Mouse (Mus musculus) embryonic fibroblast, embryonic 13.5 days (primary cell): Measurements from ENCODE around the gene Hist1h4c. TPM values are rescaled to one million over a fixed set of nuclear protein-coding genes. Genes with fewer than 3 reads are reported as not detected.
A peak's percentile ranks its signal among the peaks of the same experiment; 100 is the strongest.
"Not testable (repeated sequence)": the region's sequence is repeated elsewhere in the genome, so short reads cannot be mapped to it uniquely, and the experiment has no call there.

Source experiments
- H3K27ac ChIP-seq: 2 replicates; pipeline ENCODE4 v1.5.1; 2012; ENCODE audit warnings: low read length, control low read depth, inconsistent platforms; ENCODE audit not compliant: insufficient read depth
- H3K4me1 ChIP-seq: 2 replicates; pipeline ENCODE4 v1.6.1; 2011; ENCODE audit warnings: low read length; ENCODE audit not compliant: control insufficient read depth, insufficient read depth
- H3K4me3 ChIP-seq: 2 replicates; pipeline ENCODE4 v1.5.1; 2011; ENCODE audit warnings: mild to moderate bottlenecking, control low read depth, low read length; ENCODE audit not compliant: insufficient read depth
- CTCF ChIP-seq: IDR thresholded peaks from 2 replicates; pipeline ENCODE4 v1.5.1; 2011; ENCODE audit warnings: mild to moderate bottlenecking, control low read depth, low read length, moderate library complexity, borderline replicate concordance; ENCODE audit not compliant: insufficient read depth
- POLR2A ChIP-seq: IDR thresholded peaks from 2 replicates; pipeline ENCODE4 v1.6.1; 2011; ENCODE audit warnings: low read depth, mild to moderate bottlenecking, control low read depth, low read length, moderate library complexity
- polyA plus RNA-seq: library from polyadenylated mRNA; stranded (reverse); fragments of >200 nt; gene quantifications from 2 replicates; pipeline ENCODE4 v1.2.4, GENCODE M21; 2011; ENCODE audit warnings: low read depth; ENCODE audit not compliant: missing spikeins, insufficient read length

Gene Hist1h4c
- polyA plus RNA-seq, 1 experiment: 3.8 TPM

DNA sequence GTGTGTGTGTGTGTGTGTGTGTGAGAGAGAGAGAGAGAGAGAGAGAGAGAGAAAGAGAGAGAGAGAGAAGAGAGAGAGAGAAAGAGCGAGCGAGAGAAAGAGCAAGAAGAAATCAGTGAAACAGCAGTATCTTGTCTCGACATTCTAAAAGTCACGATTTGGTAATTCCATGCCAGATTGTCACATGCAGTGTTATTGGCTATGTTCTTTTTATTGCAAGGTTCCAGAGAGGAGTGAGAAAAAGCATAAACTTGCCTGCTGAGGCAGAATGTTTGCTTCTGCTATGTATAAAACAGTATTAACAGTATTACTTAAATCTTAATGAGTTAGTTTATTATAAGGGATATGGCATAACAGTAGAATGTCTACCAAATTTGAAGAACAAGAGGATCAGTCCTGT, 12.3 kb downstream of the Hist1h4c start:
- Histone ChIP-seq H3K4me3 (peak overlapping the region; percentile 95), H3K4me1 (peaks cover 2% of the 10 kb centered on the region; the same call in 1 of the 2 replicates), H3K27ac (peak overlapping the region; percentile 98)
- TF ChIP-seq CTCF: no peak
- no peak for TF ChIP-seq POLR2A

DNA sequence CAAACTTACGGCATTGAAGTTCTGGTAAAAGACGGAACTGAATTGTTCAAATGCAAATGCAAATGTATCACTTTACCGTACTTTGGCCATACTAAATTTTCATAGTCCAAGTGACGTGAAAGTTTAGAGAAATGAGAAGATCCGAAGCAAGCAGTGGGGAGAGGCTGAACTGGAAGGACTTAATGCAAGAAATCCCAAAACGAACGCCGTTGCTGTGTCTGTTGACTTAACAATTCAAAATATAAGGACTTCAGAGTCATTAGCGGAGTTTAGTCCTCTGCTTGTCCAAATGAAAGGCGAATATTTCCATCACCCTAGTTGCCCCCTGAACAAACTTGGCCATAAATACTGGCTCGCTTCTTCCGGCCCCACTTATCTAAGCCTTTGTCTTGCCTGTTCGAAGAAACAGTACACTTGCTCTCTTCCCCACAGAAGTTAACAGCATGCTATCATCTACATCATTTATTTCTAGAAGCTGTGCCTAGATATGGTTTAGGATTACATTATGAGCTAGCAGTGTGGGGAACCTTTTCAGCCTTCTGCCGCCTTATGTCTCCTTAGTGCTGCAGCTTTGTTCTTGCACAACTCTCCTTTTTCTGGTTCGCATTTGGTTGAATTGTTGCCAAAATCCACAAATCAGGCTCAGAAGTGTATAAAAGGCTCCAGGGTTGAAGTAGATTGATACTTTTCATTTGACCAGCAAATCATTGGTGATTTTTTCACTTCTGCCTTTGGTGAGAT, 13.0 kb downstream of the Hist1h4c start:
- peak overlapping the region; percentile 98 for H3K27ac ChIP-seq
- peak overlapping the region; percentile 95 for H3K4me3 ChIP-seq
- H3K4me1 ChIP-seq: peaks cover 2% of the 10 kb centered on the region; the same call in 1 of the 2 replicates
- TF ChIP-seq CTCF: no peak
- TF ChIP-seq POLR2A: peak; percentile 46; the same call in 1 of the 2 replicates

DNA sequence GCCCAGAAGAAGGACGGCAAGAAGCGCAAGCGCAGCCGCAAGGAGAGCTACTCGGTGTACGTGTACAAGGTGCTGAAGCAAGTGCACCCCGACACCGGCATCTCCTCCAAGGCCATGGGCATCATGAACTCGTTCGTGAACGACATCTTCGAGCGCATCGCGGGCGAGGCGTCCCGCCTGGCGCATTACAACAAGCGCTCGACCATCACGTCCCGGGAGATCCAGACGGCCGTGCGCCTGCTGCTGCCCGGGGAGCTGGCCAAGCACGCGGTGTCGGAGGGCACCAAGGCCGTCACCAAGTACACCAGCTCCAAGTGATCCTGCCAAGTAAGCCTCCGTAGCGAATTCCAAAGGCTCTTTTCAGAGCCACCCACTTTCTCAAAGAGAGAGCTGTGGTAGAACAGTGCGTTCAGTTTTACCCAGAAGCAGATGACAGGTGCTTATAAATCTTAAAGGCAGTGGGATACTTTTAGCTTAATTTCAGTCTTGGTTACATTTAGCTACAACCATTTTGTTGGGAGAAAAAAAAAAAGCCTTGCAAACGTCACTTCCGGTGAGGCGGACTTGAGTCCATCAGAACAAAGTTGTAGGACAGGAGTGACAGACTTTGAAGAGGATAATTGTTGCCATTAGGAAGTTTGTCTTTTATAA, 13.8 kb downstream of the Hist1h4c start:
- Histone ChIP-seq H3K27ac (peak overlapping the region; percentile 98), H3K4me3 (peak overlapping the region; percentile 95)
- H3K4me1 ChIP-seq: not testable (repeated sequence)
- peak; percentile 71 for TF ChIP-seq POLR2A

DNA sequence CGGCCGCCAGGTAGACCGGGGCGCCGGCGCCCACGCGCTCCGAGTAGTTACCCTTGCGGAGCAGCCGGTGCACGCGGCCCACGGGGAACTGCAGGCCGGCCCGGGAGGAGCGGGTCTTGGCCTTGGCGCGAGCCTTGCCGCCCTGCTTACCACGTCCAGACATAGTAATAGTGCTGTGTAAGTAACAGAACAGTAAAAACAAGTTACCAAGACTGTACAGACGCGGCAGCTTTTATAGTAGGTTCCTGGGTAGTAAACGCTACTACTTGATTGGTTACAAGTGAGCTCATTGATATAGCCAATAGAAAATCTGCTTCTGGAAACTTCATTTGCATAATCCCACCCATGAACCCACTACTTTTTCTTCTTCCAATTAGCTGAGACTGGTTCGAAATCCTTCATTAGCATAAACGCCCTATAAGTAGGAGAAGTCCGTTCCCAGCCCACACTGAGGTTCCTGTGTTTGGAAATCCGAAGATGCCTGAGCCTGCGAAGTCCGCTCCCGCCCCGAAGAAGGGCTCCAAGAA, 14.4 kb downstream of the Hist1h4c start, which contains the start of the genes Hist1h2ac and Hist1h2bc:
Gene Hist1h2ac, minus strand, starts transcription at position 194 of the 527 bp plus-strand sequence.
Gene Hist1h2bc, plus strand, starts transcription at position 445 of the 527 bp plus-strand sequence.
- no peak for TF ChIP-seq CTCF
- TF ChIP-seq POLR2A: peak; percentile 58
- Histone ChIP-seq H3K4me1 (peaks cover 2% of the 10 kb centered on the region; the same call in 1 of the 2 replicates), H3K27ac (peak within 1 kb of the TSS; percentile 98), H3K4me3 (peak within 1 kb of the TSS; percentile 95)

DNA sequence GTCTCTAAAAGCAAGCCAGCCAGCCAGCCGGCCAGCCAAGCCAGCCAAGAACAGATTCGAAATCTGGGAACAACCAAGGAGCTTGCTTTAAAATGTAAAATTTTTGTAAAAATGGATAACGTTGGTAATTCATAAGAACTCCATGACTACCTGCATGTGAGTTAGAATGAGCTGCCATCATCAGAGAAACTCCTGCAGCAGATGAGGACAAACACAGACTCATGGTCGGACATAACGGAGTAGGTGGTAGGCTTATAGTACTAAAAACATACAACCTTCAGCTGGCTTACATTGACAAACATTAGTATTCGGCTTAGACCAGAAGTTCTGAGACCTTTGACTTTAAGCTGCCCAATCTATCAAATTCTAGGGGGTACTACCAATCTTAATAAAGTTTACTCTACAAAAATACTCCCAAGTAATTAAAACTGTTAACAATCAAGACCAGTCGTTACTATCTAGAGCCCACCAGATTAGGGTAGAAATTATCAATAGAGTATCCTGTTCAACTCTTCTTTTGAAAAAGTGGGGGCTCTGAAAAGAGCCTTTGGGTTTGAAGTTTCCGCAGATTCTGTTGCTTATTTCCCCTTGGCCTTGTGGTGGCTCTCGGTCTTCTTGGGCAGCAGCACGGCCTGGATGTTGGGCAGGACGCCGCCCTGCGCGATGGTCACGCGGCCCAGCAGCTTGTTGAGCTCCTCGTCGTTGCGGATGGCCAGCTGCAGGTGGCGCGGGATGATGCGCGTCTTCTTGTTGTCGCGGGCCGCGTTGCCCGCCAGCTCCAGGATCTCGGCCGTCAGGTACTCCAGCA, 15.1 kb downstream of the Hist1h4c start:
- H3K4me3 ChIP-seq: peak overlapping the region; percentile 51
- peak; percentile 72 for TF ChIP-seq POLR2A
- not testable (repeated sequence) for H3K4me1 ChIP-seq
- peak overlapping the region; percentile 70 for H3K27ac ChIP-seq

DNA sequence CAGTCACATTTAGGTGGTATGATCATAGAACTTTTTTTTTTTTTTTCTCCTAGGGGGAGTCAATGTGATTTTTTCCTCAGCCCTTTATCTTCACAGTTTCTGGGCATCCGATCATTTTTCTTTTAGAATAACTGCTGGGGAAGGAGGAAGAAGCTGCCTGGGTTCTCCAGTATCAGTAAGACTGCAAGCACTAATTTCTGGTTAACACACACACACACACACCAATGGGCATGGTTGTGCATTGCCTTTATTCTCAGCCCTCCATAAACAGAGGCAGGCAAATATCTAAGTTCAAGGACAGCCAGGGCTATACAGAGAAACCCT, 15.7 kb downstream of the Hist1h4c start:
- Histone ChIP-seq H3K4me1 (peaks cover 2% of the 10 kb centered on the region; the same call in 1 of the 2 replicates), H3K4me3 (peak overlapping the region; percentile 49), H3K27ac (peak overlapping the region; percentile 70)
- TF ChIP-seq CTCF (no peak), POLR2A (no peak; the same call in 1 of the 2 replicates)

- peak overlapping the region; percentile 70 for H3K27ac ChIP-seq
- H3K4me3 ChIP-seq: no peak overlapping the region
Measured at GRCm38 (mm10) chr13:23681990-23682582, 16.2 kb downstream of the Hist1h4c start.

GRCm38 (mm10) chr13:23662536-23662935, 35.7 kb downstream of the Hist1h4c start:
- H3K27ac ChIP-seq: no peak overlapping the region
- TF ChIP-seq CTCF: no peak
- H3K4me3 ChIP-seq: no peak overlapping the region
- peaks cover 9% of the 10 kb centered on the region for H3K4me1 ChIP-seq

More at GRCm38 (mm10) chr13:23681990-23682582, 16.2 kb downstream of the Hist1h4c start:
- peaks cover 2% of the 10 kb centered on the region; the same call in 1 of the 2 replicates for H3K4me1 ChIP-seq
- TF ChIP-seq CTCF (no peak), POLR2A (no peak)

- peak overlapping the region; percentile 89 for H3K27ac ChIP-seq
Measured at GRCm38 (mm10) chr13:23659636-23660366, 38.5 kb downstream of the Hist1h4c start.

More at GRCm38 (mm10) chr13:23659636-23660366, 38.5 kb downstream of the Hist1h4c start:
- peaks cover 9% of the 10 kb centered on the region for H3K4me1 ChIP-seq
- TF ChIP-seq CTCF: no peak
- 0 out of 2 replicates have a peak, but pooled peaks have one; percentile 13 for TF ChIP-seq POLR2A
- H3K4me3 ChIP-seq: no peak overlapping the region

Other genes with a start within 250 kb of the Hist1h4c start
- not detected in 2 replicates for gene Btn1a1, start 232.6 kb downstream of the Hist1h4c start, polyA plus RNA-seq
- gene Btn2a2, start 209.6 kb downstream of the Hist1h4c start, polyA plus RNA-seq: not detected in 2 replicates
- 8.1 and 10.5 TPM in 2 replicates for gene Hist1h4h, start 167.4 kb downstream of the Hist1h4c start, polyA plus RNA-seq
- 12.7 and 20.4 TPM in 2 replicates for gene Hist1h2af, start 164.5 kb downstream of the Hist1h4c start, polyA plus RNA-seq
- 5.7 TPM in 1 of 2 replicates, not detected in the other for gene Hist1h3g, start 163.0 kb downstream of the Hist1h4c start, polyA plus RNA-seq
- gene Hist1h2bh, start 155.1 kb downstream of the Hist1h4c start, polyA plus RNA-seq: 1.8 and 4.0 TPM in 2 replicates
- gene Hist1h3f, start 154.4 kb downstream of the Hist1h4c start, polyA plus RNA-seq: 0.61 and 0.70 TPM in 2 replicates
- gene Hist1h4f, start 146.8 kb downstream of the Hist1h4c start, polyA plus RNA-seq: 9.6 and 18.1 TPM in 2 replicates
- 0.83 and 2.7 TPM in 2 replicates for gene Hist1h1d, start 145.2 kb downstream of the Hist1h4c start, polyA plus RNA-seq
- gene Hist1h3e, start 136.1 kb downstream of the Hist1h4c start, polyA plus RNA-seq: 2.4 and 3.4 TPM in 2 replicates
- gene Hist1h2ae, start 127.2 kb downstream of the Hist1h4c start, polyA plus RNA-seq: 3.4 and 6.0 TPM in 2 replicates
- 12.6 and 22.6 TPM in 2 replicates for gene Hist1h2bg, start 127.1 kb downstream of the Hist1h4c start, polyA plus RNA-seq
- gene Hist1h2bf, start 124.3 kb downstream of the Hist1h4c start, polyA plus RNA-seq: 5.7 and 6.4 TPM in 2 replicates
- 2.9 and 3.0 TPM in 2 replicates for gene Hist1h2ad, start 124.1 kb downstream of the Hist1h4c start, polyA plus RNA-seq
- 2.4 and 5.1 TPM in 2 replicates for gene Hist1h3d, start 122.7 kb downstream of the Hist1h4c start, polyA plus RNA-seq
- gene Hist1h4d, start 116.9 kb downstream of the Hist1h4c start, polyA plus RNA-seq: 3.7 and 6.8 TPM in 2 replicates
- gene Hist1h2be, start 77.3 kb downstream of the Hist1h4c start, polyA plus RNA-seq: 2.2 and 4.1 TPM in 2 replicates
- gene Hist1h1e, start 75.9 kb downstream of the Hist1h4c start, polyA plus RNA-seq: 3.8 and 8.8 TPM in 2 replicates
- 0.79 and 0.82 TPM in 2 replicates for gene Hist1h2ac, start 14.5 kb downstream of the Hist1h4c start, polyA plus RNA-seq
- gene Hist1h2bc, start 14.3 kb downstream of the Hist1h4c start, polyA plus RNA-seq: 55.6 and 62.4 TPM in 2 replicates
- not detected in 2 replicates for gene Hist1h1t, start 2.6 kb downstream of the Hist1h4c start, polyA plus RNA-seq
- 4.6 and 7.9 TPM in 2 replicates for gene Hfe, start 12.4 kb upstream of the Hist1h4c start, polyA plus RNA-seq
- 69.4 and 72.0 TPM in 2 replicates for gene Hist1h1c, start 40.4 kb upstream of the Hist1h4c start, polyA plus RNA-seq
- 2.6 and 5.4 TPM in 2 replicates for gene Hist1h3c, start 47.1 kb upstream of the Hist1h4c start, polyA plus RNA-seq
- 4.2 and 5.7 TPM in 2 replicates for gene Hist1h2bb, start 48.3 kb upstream of the Hist1h4c start, polyA plus RNA-seq
- 10.0 and 12.3 TPM in 2 replicates for gene Hist1h2ab, start 52.7 kb upstream of the Hist1h4c start, polyA plus RNA-seq
- gene Hist1h3b, start 53.8 kb upstream of the Hist1h4c start, polyA plus RNA-seq: 5.6 and 6.3 TPM in 2 replicates
- 7.8 and 12.5 TPM in 2 replicates for gene Hist1h4b, start 58.6 kb upstream of the Hist1h4c start, polyA plus RNA-seq
- 1.3 and 5.4 TPM in 2 replicates for gene Hist1h4a, start 62.8 kb upstream of the Hist1h4c start, polyA plus RNA-seq
- gene Hist1h3a, start 63.9 kb upstream of the Hist1h4c start, polyA plus RNA-seq: 2.0 and 5.5 TPM in 2 replicates
- 2.3 and 7.9 TPM in 2 replicates for gene Hist1h1a, start 65.2 kb upstream of the Hist1h4c start, polyA plus RNA-seq
- gene Trim38, start 71.5 kb upstream of the Hist1h4c start, polyA plus RNA-seq: not detected in 2 replicates
- gene Slc17a2, start 108.5 kb upstream of the Hist1h4c start, polyA plus RNA-seq: not detected in 2 replicates
- not detected in 2 replicates for gene Slc17a3, start 141.0 kb upstream of the Hist1h4c start, polyA plus RNA-seq
- not detected in 2 replicates for gene Slc17a1, start 169.3 kb upstream of the Hist1h4c start, polyA plus RNA-seq
- gene Slc17a4, start 216.6 kb upstream of the Hist1h4c start, polyA plus RNA-seq: not detected in 2 replicates
- not detected in 2 replicates for gene Hist1h2ba, start 235.7 kb upstream of the Hist1h4c start, polyA plus RNA-seq
- not detected in 2 replicates for gene Hist1h2aa, start 236.0 kb upstream of the Hist1h4c start, polyA plus RNA-seq